Mouse (Mus musculus): ENCODE measurements around the gene Ccl9. TPM values are rescaled to one million over a fixed set of nuclear protein-coding genes. Genes with fewer than 3 reads are reported as not detected.

Ccl9 gene
- polyA plus RNA-seq, 1 experiment from 2014 or later = 2.8 TPM

DNA sequence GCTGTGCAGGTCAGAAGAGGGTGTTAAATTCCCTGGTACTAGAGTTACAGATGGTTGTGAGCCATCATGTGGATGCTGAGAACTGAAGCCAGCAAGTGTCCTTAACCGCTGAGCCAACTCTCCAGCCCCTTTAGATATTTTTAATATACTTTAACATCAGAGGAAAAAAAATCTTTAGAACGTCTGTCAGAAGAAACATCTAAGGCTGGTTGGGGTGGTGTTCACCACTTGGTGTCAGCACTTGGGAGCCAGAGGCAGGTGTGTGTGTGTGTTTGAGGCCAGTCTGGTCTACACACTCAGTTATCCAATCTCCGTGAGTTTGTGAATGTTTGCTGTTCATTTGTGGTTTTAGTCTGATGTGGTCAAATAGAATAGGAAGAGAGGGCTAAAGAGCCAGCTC, 563 bp upstream of the Ccl9 start:
- H3K27ac ChIP-seq (ENCODE audit: low read depth) = no peak overlapping the region
- 66% methylated on average over 3 of the region's 3 CpGs for WGBS
- H3K4me3 ChIP-seq (ENCODE audit: low read depth, low read length) = no peak overlapping the region
- no peak for ATAC-seq (ENCODE audit: insufficient read depth)
- no peak for DNase-seq
- no peaks in the 10 kb centered on the region for H3K27me3 ChIP-seq (ENCODE audit: insufficient read depth, low read length)
- H3K4me1 ChIP-seq (ENCODE audit: insufficient read depth) = no peaks in the 10 kb centered on the region
- no peak for TF ChIP-seq CTCF (IDR thresholded peaks at IDR 0.05; ENCODE audit: low read depth)
- H3K36me3 ChIP-seq (ENCODE audit: insufficient read depth) = no peaks in the 10 kb centered on the region
- H3K4me2 ChIP-seq = no peak overlapping the region
- H3K9ac ChIP-seq = no peak overlapping the region
- H3K9me3 ChIP-seq (ENCODE audit: low read depth, low read length) = no peaks in the 10 kb centered on the region

GRCm38 (mm10) chr11:83576927-83577555, 1.4 kb downstream of the Ccl9 start:
- 81% methylated on average over 4 of the region's 4 CpGs for WGBS
- ATAC-seq (ENCODE audit: insufficient read depth) = no peak

DNA sequence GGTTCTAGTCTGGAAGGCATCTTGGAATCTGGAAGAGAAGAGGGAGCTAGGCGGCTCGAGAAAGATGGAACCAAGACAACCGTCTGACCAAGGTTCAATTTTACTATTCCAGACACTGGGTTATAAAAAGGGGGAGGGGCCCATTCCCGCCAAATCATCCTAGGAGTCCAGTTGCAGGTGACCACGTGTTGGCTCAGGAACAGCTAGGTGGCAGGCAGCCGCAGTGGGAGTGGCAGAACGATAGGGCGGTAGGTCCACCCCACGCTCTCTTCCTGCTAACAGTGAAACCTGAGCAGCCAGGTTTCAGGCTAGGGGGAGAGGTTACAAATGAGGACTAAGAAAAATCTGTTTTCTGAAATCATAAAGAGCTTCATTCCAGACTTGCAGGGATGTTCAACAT, 5.6 kb downstream of the Ccl9 start:
- Histone ChIP-seq H3K4me1 (ENCODE audit: insufficient read depth) (no peaks in the 10 kb centered on the region), H3K27me3 (ENCODE audit: insufficient read depth, low read length) (no peaks in the 10 kb centered on the region)
- ATAC-seq (ENCODE audit: insufficient read depth) = no peak

More at GRCm38 (mm10) chr11:83576927-83577555, 1.4 kb downstream of the Ccl9 start:
- Histone ChIP-seq H3K4me3 (ENCODE audit: low read depth, low read length) (no peak overlapping the region), H3K36me3 (ENCODE audit: insufficient read depth) (no peaks in the 10 kb centered on the region), H3K27me3 (ENCODE audit: insufficient read depth, low read length) (no peaks in the 10 kb centered on the region), H3K27ac (ENCODE audit: low read depth) (no peak overlapping the region), H3K9ac (no peak overlapping the region), H3K4me1 (ENCODE audit: insufficient read depth) (no peaks in the 10 kb centered on the region), H3K4me2 (no peak overlapping the region), H3K9me3 (ENCODE audit: low read depth, low read length) (no peaks in the 10 kb centered on the region)
- no peak for TF ChIP-seq CTCF (IDR thresholded peaks at IDR 0.05; ENCODE audit: low read depth)
- no peak for DNase-seq

GRCm38 (mm10) chr11:83572223-83572622, 6.2 kb downstream of the Ccl9 start:
- H3K4me2 ChIP-seq = no peak overlapping the region
- H3K36me3 ChIP-seq (ENCODE audit: insufficient read depth) = no peaks in the 10 kb centered on the region
- no peak overlapping the region for H3K27ac ChIP-seq (ENCODE audit: low read depth)
- H3K9ac ChIP-seq = no peak overlapping the region
- no peaks in the 10 kb centered on the region for H3K27me3 ChIP-seq (ENCODE audit: insufficient read depth, low read length)
- H3K4me3 ChIP-seq (ENCODE audit: low read depth, low read length) = no peak overlapping the region
- TF ChIP-seq CTCF (IDR thresholded peaks at IDR 0.05; ENCODE audit: low read depth) = no peak
- H3K9me3 ChIP-seq (ENCODE audit: low read depth, low read length) = no peaks in the 10 kb centered on the region
- DNase-seq (no peak), ATAC-seq (ENCODE audit: insufficient read depth) (no peak)
- H3K4me1 ChIP-seq (ENCODE audit: insufficient read depth) = no peaks in the 10 kb centered on the region
- 85% methylated on average over 8 of the region's 8 CpGs for WGBS

More for the DNA sequence above, 5.6 kb downstream of the Ccl9 start:
- Histone ChIP-seq H3K36me3 (ENCODE audit: insufficient read depth) (no peaks in the 10 kb centered on the region), H3K9me3 (ENCODE audit: low read depth, low read length) (no peaks in the 10 kb centered on the region), H3K4me2 (no peak overlapping the region), H3K27ac (ENCODE audit: low read depth) (no peak overlapping the region), H3K9ac (no peak overlapping the region), H3K4me3 (ENCODE audit: low read depth, low read length) (no peak overlapping the region)
- no peak for DNase-seq
- no peak for TF ChIP-seq CTCF (IDR thresholded peaks at IDR 0.05; ENCODE audit: low read depth)
- 47% methylated on average over 9 of the region's 9 CpGs for WGBS

GRCm38 (mm10) chr11:83570189-83570588, 8.2 kb downstream of the Ccl9 start:
- Histone ChIP-seq H3K27me3 (ENCODE audit: insufficient read depth, low read length) (no peaks in the 10 kb centered on the region), H3K9me3 (ENCODE audit: low read depth, low read length) (no peaks in the 10 kb centered on the region), H3K4me2 (no peak overlapping the region), H3K4me3 (ENCODE audit: low read depth, low read length) (no peak overlapping the region), H3K9ac (no peak overlapping the region), H3K27ac (ENCODE audit: low read depth) (no peak overlapping the region), H3K36me3 (ENCODE audit: insufficient read depth) (no peaks in the 10 kb centered on the region), H3K4me1 (ENCODE audit: insufficient read depth) (no peaks in the 10 kb centered on the region)
- ATAC-seq (ENCODE audit: insufficient read depth) = no peak
- 75% methylated on average over 2 of the region's 2 CpGs for WGBS
- no peak for TF ChIP-seq CTCF (IDR thresholded peaks at IDR 0.05; ENCODE audit: low read depth)
- no peak for DNase-seq

DNA sequence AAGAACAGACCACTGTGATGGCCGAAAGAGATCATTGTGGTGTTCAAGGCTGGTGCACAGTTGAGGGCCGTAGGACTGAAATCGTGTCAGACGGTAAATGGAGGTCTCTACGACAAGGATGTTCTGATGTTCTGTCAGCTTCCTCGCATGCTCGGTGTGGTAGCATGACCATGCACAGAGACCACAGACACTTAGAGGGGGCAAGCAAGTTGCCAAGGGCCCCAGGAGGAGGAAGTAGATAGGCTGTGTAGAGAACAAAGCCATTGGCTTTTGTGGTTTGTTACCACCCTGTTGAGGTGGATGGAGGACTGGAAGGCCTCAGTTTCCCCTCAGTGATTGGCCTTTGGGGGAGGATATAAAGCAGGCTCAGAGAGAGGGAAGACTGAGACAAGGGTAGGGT, 9.2 kb downstream of the Ccl9 start:
- no peak for TF ChIP-seq CTCF (IDR thresholded peaks at IDR 0.05; ENCODE audit: low read depth)
- Histone ChIP-seq H3K36me3 (ENCODE audit: insufficient read depth) (no peaks in the 10 kb centered on the region), H3K27ac (ENCODE audit: low read depth) (no peak overlapping the region), H3K9ac (no peak overlapping the region), H3K4me2 (no peak overlapping the region), H3K27me3 (ENCODE audit: insufficient read depth, low read length) (no peaks in the 10 kb centered on the region), H3K4me1 (ENCODE audit: insufficient read depth) (no peaks in the 10 kb centered on the region), H3K9me3 (ENCODE audit: low read depth, low read length) (no peaks in the 10 kb centered on the region), H3K4me3 (ENCODE audit: low read depth, low read length) (no peak overlapping the region)
- no peak for DNase-seq
- 93% methylated on average over 7 of the region's 7 CpGs for WGBS
- ATAC-seq (ENCODE audit: insufficient read depth) = no peak

GRCm38 (mm10) chr11:83568786-83569185, 9.7 kb downstream of the Ccl9 start:
- Histone ChIP-seq H3K9ac (no peak overlapping the region), H3K4me1 (ENCODE audit: insufficient read depth) (no peaks in the 10 kb centered on the region), H3K9me3 (ENCODE audit: low read depth, low read length) (no peaks in the 10 kb centered on the region), H3K4me2 (no peak overlapping the region), H3K36me3 (ENCODE audit: insufficient read depth) (no peaks in the 10 kb centered on the region), H3K27ac (ENCODE audit: low read depth) (no peak overlapping the region), H3K4me3 (ENCODE audit: low read depth, low read length) (no peak overlapping the region), H3K27me3 (ENCODE audit: insufficient read depth, low read length) (no peaks in the 10 kb centered on the region)
- WGBS = 87% methylated on average over 3 of the region's 3 CpGs
- no peak for ATAC-seq (ENCODE audit: insufficient read depth)
- DNase-seq = no peak
- no peak for TF ChIP-seq CTCF (IDR thresholded peaks at IDR 0.05; ENCODE audit: low read depth)

All from lung, embryonic 14.5 days (tissue).